Mouse (Mus musculus) limb, embryonic 10.5 days (tissue): ENCODE measurements at regions not wholly inside any gene's neighbourhood (a gene's known extent, or its start where the extent isn't known, plus 50 kb on each side); places are given as distances from the start of the nearest gene placed in this dataset.
A peak's percentile ranks its signal among the peaks of the same experiment; 100 is the strongest.

Experiments used
- DNase-seq: peaks from one replicate; pipeline ENCODE4 v3.0.0-alpha.2; 2017; ENCODE audit warnings: low spot score
- H3K27ac ChIP-seq: fragments of 300-500 bp; sonication (generic); 2 replicates; pipeline ENCODE4 v1.5.1; 2016; ENCODE audit warnings: mild to moderate bottlenecking
- H3K27me3 ChIP-seq: fragments of 300-500 bp; sonication (generic); 2 replicates; pipeline ENCODE4 v1.6.1; 2016; ENCODE audit warnings: low read depth, mild to moderate bottlenecking; ENCODE audit not compliant: poor library complexity, severe bottlenecking
- H3K36me3 ChIP-seq: fragments of 300-500 bp; sonication (generic); 2 replicates; pipeline ENCODE4 v1.6.1; 2016; ENCODE audit warnings: mild to moderate bottlenecking, moderate library complexity
- H3K4me1 ChIP-seq: fragments of 300-500 bp; sonication (generic); 2 replicates; pipeline ENCODE4 v1.6.1; 2016
- H3K4me3 ChIP-seq: fragments of 300-500 bp; sonication (generic); 2 replicates; pipeline ENCODE4 v1.5.1; 2016; ENCODE audit warnings: mild to moderate bottlenecking, moderate library complexity
- H3K9me3 ChIP-seq: fragments of 300-500 bp; sonication (generic); replicated peaks from 2 replicates; pipeline ENCODE4 v1.6.1; 2016; ENCODE audit warnings: mild to moderate bottlenecking
- WGBS: fragments of 180-500 bp; shearing (Covaris S2); methylation state at CpG from one replicate; pipeline ENCODE4 v1.1.7; 2016; 5-methylcytosine and 5-hydroxymethylcytosine counted together

DNA sequence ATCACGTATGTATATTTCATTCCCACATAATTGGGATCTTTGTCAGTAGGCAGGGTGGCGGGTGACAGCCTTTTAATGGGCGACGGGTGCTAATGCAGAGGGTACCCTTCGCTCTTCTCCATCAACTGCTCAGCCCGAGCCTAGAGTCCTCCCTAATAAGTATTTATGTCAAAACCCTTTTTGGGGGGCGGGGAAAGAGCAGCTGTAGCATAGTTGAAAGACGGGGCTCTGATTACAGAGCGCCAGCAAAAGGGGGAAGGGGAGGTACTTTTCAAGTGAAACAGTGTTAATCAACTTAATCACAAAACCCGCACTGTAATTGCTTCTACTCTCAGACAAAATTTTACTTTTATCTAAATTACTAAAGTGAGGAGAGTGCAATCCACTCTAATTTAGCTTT is 92.8 kb upstream of the Zfp618 start:
- Histone ChIP-seq H3K27me3 (no peaks in the 10 kb centered on the region), H3K4me1 (no peaks in the 10 kb centered on the region), H3K36me3 (no peaks in the 10 kb centered on the region), H3K27ac (no peak overlapping the region), H3K9me3 (no peaks in the 10 kb centered on the region), H3K4me3 (no peak overlapping the region)
- WGBS = 84% methylated on average over 10 of the region's 10 CpGs
- no peak for DNase-seq

DNA sequence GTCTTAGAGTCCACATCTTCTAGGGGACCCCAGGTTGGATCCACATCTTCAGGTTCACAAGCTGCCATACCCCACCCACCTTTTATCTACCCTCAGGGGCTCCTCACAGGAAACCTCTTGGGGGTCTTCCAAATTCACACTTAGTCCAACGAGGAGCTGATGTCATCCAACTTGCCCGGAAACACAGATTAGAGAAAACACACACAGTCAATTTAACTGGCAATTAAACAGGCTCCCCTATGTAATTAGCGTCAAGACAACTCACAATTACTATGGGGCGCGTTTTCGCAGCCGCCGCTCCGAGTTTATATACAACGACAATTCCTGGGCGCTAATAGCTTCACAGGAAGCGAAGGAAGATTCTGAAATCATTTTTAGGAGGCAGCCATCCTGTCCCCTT is 91.4 kb upstream of the Zfp618 start:
- 74% methylated on average over 12 of the region's 12 CpGs for WGBS
- no peak for DNase-seq
- H3K27me3 ChIP-seq = no peaks in the 10 kb centered on the region
- no peaks in the 10 kb centered on the region for H3K9me3 ChIP-seq
- H3K4me1 ChIP-seq = no peaks in the 10 kb centered on the region
- H3K27ac ChIP-seq = no peak overlapping the region
- no peak overlapping the region for H3K4me3 ChIP-seq
- H3K36me3 ChIP-seq = no peaks in the 10 kb centered on the region

DNA sequence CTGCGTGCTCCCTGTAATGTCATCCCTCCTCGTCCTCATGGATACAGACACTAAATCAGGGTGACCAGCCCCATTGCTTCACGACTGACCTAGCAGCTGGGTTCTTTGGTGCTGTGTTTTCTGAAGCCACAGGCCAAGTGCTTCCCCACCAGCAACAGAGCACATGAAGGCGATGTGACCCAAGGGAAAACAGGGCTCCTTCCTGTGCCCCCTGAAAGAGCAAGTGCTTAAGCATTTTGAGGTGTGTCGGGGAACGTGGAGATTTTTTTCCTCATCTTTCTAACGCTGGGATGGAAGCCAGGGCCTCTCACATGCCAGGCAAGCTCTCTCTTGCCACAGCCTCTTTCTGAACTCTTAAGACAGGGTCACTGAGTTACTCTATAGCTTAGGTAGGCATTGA is 87.3 kb upstream of the Zfp618 start:
- Histone ChIP-seq H3K27ac (no peak overlapping the region), H3K4me3 (no peak overlapping the region), H3K9me3 (no peaks in the 10 kb centered on the region), H3K27me3 (no peaks in the 10 kb centered on the region), H3K36me3 (no peaks in the 10 kb centered on the region), H3K4me1 (no peaks in the 10 kb centered on the region)
- DNase-seq = no peak
- WGBS = 88% methylated on average over 7 of the region's 7 CpGs

DNA sequence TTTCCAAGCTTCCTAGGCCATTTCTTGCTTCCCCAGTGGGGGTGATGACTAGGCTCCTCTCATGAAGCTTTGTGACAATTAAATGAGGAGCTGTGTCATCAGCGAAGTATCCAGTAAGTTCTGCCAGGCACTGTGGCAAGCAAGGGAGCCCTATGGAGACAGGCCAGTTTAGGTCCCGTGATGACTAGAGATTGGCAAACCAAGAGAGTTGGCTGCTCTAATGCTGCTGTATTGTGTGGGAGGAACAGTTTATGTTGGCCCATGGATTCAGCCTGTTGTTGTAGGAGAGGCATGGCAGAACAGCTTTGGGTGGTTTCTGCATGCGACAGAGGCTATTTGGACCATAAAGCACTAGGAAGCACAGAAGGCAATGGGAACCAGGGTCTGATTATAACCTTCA is 86.4 kb upstream of the Zfp618 start:
- no peaks in the 10 kb centered on the region for H3K9me3 ChIP-seq
- H3K4me1 ChIP-seq = no peaks in the 10 kb centered on the region
- H3K4me3 ChIP-seq = no peak overlapping the region
- 86% methylated on average over 3 of the region's 3 CpGs for WGBS
- H3K27me3 ChIP-seq = no peaks in the 10 kb centered on the region
- H3K36me3 ChIP-seq = no peaks in the 10 kb centered on the region
- no peak overlapping the region for H3K27ac ChIP-seq
- DNase-seq = no peak

DNA sequence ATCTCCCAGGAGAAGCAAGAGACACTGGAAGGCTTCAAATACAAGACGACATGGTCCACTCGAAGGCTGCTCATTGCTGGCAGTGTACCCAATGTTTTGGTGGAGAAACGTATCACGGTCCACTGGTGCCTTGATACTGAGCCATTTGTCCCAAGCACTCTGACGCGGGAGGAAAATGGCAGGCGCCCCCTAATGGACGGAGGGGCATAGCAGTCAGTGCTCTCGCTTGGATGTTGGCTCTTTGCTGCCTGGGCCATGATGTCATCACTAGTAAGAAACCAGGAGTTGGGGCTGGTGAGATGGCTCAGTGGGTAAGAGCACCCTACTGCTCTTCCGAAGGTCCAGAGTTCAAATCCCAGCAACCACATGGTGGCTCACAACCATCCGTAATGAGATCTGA is 83.5 kb upstream of the Zfp618 start:
- Histone ChIP-seq H3K36me3 (no peaks in the 10 kb centered on the region), H3K4me1 (no peaks in the 10 kb centered on the region), H3K27me3 (no peaks in the 10 kb centered on the region), H3K27ac (no peak overlapping the region), H3K9me3 (no peaks in the 10 kb centered on the region), H3K4me3 (no peak overlapping the region)
- WGBS = 76% methylated on average over 11 of the region's 11 CpGs
- no peak for DNase-seq

DNA sequence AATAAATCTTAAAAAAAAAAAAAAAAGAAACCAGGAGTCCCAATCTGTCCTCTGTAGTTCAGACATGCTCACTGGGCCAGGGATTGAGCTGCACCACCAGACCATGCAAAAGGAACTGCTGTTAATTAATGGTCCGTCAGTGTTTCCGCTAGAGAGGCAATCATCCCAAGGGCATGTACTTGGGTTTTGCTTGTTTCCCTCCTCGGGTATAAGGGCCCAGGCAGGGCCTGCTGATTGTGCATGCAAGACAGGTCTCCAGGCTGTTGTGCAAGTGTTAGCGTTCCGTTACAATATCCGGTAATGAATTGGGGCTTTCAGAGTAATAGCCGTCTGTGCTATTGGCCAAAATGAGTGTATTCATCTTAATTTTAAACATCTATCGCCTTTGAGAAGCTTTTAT is 83.1 kb upstream of the Zfp618 start:
- H3K4me1 ChIP-seq = no peaks in the 10 kb centered on the region
- H3K27me3 ChIP-seq = no peaks in the 10 kb centered on the region
- no peaks in the 10 kb centered on the region for H3K36me3 ChIP-seq
- no peak overlapping the region for H3K4me3 ChIP-seq
- H3K27ac ChIP-seq = no peak overlapping the region
- no peaks in the 10 kb centered on the region for H3K9me3 ChIP-seq
- WGBS = 91% methylated on average over 8 of the region's 8 CpGs
- no peak for DNase-seq

DNA sequence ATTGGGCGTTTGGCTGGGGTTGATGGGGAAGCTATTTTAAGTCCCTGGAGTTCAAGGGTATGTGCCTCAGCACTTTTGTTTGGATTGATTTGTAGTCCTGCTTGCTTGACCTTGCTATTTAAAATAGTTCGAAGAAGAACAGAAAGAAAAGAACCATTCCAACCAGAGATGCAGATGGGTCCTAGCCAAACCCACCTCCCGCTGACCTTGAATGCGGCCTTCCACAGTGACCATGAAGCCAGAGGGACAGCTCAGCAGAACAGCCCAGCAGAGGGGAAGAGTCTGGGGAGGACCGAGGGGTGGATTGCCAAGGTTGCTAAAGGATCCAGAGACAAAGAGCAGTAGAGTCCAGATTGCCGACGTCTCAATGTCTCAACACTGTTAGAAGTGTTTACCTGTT is 76.6 kb upstream of the Zfp618 start:
- H3K9me3 ChIP-seq = no peaks in the 10 kb centered on the region
- 86% methylated on average over 7 of the region's 7 CpGs for WGBS
- no peak overlapping the region for H3K4me3 ChIP-seq
- H3K4me1 ChIP-seq = peaks cover 8% of the 10 kb centered on the region; the same call in 1 of the 2 replicates
- no peak for DNase-seq
- H3K36me3 ChIP-seq = no peaks in the 10 kb centered on the region
- H3K27me3 ChIP-seq = peaks cover 19% of the 10 kb centered on the region
- no peak overlapping the region for H3K27ac ChIP-seq

DNA sequence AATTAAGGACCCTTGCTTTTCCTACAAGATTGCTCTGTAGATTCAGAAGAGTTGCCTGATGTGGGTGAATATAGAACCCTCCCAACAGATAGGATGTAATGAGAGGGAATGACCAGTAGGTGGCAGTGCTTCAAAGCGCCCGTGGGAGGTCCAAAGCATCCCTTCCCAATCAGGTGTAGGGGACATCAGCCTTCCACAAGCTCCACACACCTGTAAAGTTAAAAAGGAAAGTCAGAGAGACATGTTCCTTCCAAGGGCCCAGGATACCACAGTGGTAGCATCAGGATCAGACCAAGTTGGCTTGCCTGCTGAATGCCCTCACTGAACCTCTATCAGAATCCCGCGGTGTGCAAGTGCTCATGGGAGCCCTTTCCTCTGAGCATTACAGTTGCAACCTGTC is 75.7 kb upstream of the Zfp618 start:
- H3K4me3 ChIP-seq = no peak overlapping the region
- H3K9me3 ChIP-seq = no peaks in the 10 kb centered on the region
- peak; percentile 67 for DNase-seq
- no peak overlapping the region for H3K27ac ChIP-seq
- H3K36me3 ChIP-seq = no peaks in the 10 kb centered on the region
- 48% methylated on average over 4 of the region's 4 CpGs for WGBS
- peaks cover 19% of the 10 kb centered on the region for H3K27me3 ChIP-seq
- peaks cover 8% of the 10 kb centered on the region; the same call in 1 of the 2 replicates for H3K4me1 ChIP-seq

DNA sequence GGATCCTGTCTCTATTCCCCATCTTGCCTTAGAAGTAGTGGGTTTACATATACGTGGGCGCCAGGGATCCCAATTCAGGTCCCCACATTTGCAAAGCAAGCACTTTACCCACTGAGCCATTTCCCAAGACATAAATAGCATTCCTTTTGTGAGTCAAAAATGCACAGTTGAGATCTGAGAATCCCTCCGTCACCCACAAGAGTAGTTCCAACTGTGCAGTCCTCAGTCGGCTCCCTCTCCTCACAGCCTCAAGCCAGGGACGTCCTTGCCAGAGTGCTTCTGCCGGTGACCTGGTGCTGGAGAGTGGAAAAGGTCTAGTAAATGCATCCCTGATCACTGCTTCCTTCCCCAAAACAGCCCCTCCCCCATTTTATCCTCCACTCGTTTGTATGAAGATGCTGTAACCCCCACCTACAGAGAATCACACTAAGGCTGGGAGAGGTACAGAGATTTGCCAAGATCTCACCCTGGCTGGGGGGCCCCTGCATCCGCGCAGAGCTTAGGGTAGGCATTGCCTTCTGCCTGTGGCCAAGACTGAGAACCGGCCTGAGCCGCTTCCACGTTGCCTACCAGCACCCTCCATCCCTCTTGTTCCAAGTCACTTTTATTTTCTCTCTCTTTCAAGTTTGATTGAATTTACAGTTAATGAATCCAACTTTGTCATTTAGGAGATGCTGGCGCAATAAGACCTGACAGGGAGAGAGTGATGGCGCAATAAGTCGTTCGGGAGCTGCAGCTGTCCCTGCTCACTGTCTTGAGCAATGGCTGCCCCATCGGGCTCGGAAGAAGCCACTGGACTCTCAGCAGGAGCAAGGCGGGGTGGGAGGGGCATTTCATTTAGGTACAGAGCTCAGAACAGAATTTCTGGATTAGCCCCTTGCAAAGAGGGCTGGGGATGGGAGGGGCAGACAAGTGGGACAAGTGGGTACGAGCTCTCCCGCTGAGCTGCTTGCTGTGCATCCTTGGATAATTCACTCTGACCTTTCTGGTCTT is 74.5 kb upstream of the Zfp618 start:
- H3K36me3 ChIP-seq = no peaks in the 10 kb centered on the region
- H3K27ac ChIP-seq = no peak overlapping the region
- no peak for DNase-seq
- H3K9me3 ChIP-seq = no peaks in the 10 kb centered on the region
- peaks cover 19% of the 10 kb centered on the region for H3K27me3 ChIP-seq
- H3K4me3 ChIP-seq = no peak overlapping the region
- H3K4me1 ChIP-seq = peaks cover 8% of the 10 kb centered on the region; the same call in 1 of the 2 replicates
- 37% methylated on average over 21 of the region's 21 CpGs for WGBS

DNA sequence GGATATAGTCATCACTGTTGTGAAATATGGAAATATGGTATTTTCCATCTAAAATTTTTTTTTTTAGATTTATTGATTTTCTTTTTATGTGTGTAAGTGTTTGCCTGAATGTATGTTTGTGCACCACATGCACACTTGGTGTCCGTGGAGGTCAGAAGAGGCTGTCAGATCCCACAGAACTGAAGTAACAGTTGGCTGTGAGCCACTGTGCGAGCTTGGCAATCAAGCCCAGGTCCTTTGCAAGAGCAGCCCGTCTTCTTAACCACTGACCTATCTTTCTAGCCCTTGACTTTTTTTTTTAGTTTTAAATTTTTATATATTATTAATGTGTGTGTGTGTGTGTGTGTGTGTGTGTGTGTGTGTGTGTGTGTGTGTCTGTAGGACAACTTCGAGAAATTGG is 52.5 kb upstream of the Zfp618 start:
- Histone ChIP-seq H3K36me3 (no peaks in the 10 kb centered on the region), H3K4me1 (no peaks in the 10 kb centered on the region), H3K27me3 (no peaks in the 10 kb centered on the region), H3K4me3 (no peak overlapping the region), H3K27ac (no peak overlapping the region), H3K9me3 (no peaks in the 10 kb centered on the region)
- no peak for DNase-seq
- 89% methylated on average over 4 of the region's 4 CpGs for WGBS
